Mouse (Mus musculus) neutrophil, adult 83 days (primary cell): ENCODE measurements around the gene Epor. TPM values are rescaled to one million over a fixed set of nuclear protein-coding genes. Genes with fewer than 3 reads are reported as not detected.

Experiments
- total RNA-seq, 2 experiments: library from RNA; stranded (reverse); gene quantifications; one replicate each; pipeline ENCODE4 v1.2.4; 2023

Gene Epor
- total RNA-seq, result 10 to 100 TPM in 1 of 2 experiments, 1 to 10 TPM in 1; 10.0 to 15.7 TPM

GRCm38 (mm10) chr9:21963417-21963816 lies at the start of gene Epor:
Epor (minus strand) TSS chr9:21963506.

DNA sequence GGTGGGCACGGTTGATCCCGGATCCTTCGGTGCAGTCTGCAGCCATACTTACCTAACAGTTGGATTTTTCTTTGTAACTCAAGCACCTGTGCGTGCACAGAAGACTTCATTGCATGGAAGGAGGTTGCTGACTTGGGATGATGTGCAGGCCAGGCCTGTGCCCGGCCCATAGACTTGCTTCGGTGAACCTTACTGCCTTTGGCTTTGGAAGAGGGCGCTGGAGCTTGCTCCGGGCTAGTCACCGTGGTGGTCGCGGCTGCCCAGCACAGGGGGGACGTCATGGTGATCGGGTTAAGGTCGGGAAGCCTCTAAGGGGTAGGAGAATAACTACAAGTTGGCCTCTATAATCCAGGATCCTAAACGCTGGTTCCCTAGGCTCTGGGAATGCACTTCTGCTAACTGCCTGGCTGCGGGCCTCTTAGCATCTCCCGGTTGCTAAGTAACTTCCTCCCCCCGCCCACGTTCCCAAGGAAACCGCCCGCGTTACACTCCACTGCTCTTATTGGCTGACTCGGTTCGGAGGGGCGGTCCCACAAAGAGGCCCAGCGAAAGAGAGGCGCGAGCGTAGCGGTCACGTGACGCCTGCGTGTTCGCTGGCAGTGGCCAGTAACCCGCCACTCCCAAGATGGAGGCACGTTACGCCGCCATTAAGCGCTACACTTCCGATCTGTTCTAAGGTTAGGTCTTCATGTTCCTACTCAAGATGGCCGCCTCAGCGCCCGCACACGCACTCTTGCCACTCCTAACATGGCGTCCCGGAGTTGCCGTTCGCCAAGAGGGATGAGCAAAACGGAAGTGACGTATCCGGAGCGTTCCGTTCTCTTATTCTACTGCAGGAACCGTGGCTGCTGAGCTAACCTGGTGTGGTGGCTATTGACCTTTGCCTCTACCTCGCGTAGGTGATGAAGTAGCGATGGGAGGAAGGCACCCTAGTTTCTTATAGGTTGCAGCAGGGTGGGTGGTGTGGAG lies 39.2 kb upstream of the Epor start, which contains the start of the genes Ccdc151 and Prkcsh:
Gene Ccdc151 (minus strand): TSS at position 441 of the 969 bp plus-strand sequence.
Gene Prkcsh (plus strand): TSS at position 613 of the 969 bp plus-strand sequence.

DNA sequence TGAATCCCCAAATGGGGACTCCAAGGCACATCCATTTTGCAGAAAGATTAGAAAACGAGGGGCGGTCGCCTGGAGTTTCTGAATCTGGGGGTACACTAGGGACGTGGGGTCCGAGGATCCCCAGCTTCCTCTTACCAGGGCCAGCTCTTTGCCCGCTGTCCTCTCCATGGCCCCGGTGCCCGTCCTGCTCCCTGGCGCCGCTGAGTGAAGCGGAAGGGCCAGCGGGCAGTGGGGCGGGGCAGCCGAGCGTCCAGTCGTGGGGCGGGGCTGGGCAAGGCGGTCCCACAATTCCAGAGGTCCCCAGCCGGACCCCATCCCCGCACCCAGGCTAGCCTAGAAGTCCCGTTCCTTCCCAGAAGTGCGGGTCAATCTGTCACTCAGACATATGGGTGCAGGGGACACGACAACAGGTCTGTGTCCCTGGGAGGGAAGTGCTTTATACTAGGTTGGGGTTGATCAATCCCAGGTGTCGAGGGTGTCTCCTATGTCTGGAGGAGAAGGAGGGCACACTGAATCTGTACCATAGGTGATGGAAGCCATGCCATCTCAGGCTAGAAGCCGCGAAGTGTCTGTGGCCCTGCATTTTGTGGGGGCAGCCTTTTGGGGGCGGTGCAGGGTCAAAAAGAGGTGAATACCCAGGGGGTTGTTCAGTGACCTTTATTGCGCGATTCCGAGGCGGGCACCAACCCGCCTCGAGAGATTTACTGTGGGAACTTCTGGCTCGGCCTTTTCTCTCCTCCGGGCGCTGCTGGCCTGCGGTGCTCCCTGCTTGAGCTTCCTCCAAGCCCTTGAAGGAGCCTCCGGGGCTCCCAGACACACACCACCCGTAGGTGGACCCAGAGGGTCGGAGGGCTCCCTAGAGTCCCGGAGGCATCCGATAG lies 26.2 kb upstream of the Epor start, which contains the start of gene Rgl3:
Gene Rgl3 (minus strand): TSS at position 217 of the 881 bp plus-strand sequence.

DNA sequence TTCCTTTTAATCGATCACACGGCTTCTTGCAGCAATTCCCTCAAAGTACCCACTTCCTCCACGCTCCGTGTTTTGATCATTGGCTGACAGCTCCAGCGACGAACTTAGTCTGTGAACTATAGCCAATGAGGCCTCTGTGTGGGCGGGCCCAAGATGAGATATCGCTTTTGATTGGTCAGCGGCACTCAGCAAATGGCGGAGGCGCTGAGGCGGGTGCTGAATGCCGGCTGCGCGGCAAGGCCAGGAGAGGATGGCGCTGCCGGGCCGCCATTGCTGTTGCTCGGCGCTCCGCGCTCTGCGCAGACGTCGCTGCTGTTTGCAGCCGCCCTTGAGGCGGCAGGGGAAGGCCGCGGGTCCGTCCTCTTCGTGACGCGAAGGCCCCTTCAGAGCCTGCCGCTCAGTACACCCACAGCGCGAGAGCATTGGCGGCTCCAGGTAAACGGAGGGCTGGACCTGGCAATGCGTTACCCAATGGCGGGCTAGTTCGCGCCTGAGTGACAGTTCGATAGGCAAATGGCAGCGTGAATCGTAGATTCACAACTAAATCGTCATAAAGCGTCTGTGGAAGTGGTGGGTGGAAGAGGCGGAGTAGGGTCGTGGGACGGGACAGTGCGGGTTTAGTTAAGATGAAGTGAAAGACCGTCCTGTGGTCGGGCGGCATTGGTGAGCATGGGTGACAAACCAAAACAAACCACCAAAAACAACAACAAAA lies 7.6 kb downstream of the Epor start, which contains the start of gene Swsap1:
Gene Swsap1 (plus strand): TSS at position 186 of the 712 bp plus-strand sequence.

DNA sequence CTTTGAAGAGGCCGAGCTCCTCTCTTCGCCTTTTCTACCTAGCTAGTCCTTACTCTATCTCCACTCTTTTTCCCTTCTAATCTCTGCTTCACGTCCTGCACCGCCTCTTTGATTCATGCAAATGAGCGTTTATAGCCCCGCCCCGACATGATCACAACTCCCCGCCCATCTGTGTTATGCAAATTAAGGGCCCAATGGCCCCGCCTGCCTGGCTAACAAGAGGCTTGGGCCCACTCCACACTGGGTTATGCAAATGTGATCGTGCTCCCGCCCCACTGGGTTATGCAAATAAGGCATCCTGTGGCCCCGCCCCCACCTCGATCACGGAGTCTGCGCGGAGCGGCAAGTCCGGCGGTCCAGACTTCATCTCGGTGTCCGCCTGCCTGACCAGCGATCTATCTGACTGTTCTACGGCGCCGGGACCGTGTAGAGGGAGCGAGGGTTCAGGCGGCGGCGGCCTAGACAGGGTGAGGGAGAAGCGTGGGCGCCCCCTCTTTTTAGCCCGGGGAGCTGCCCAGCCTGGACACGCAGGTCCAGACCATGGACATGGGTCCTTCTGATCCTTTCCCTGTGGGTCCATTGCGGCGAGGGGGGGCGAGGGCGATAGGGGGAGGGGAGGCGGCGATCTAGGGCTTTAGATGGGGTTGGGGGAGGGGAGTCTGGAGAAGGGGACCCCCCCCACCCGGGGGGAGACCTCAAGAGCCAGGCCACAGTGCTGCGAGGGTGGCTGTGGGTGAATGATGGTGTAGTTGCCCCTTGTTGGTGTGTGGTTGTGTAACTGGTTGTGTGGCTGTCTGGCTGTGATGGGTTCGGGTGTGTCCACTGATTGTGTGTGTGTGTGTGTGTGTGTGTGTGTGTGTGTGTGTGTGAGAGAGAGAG lies 26.4 kb downstream of the Epor start, which contains the start of gene Plppr2:
Gene Plppr2 (plus strand): TSS at position 342 of the 879 bp plus-strand sequence.

DNA sequence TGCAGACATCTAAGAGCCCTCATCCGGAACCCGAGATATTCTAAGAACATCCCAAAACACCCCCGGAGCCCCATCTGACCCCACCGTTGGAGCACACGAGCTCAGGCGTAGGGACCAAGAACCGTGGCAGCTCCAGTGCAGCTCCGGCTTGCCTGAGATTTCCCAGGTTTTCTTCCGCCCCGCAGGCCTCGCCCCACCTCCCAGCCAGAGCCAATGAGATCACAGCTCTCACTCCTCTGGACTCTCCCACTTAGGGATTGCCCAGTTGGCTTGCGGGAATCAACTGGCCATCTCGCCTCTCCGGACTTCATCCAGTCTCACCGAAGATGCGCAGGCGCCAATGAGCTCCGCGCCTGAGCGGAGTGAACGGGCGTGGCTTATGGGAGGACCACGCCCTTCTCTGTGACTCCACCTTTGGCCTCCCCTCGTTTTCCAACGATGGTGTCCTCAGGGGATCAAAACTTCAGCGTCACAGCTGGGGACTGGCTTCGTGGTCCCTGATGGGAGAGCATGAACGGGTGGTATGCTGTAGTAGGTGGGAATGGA lies 36.0 kb downstream of the Epor start, which contains the start of the genes Ccdc159 and Tmem205:
Gene Ccdc159 (plus strand): TSS at position 264 of the 546 bp plus-strand sequence.
Gene Tmem205 (minus strand): TSS at position 349 of the 546 bp plus-strand sequence.

GRCm38 (mm10) chr9:21918035-21918592 lies 45.2 kb downstream of the Epor start, which contains the start of gene Rab3d:
Rab3d (minus strand) TSS chr9:21918192.

Other genes starting within 250 kb of the Epor start
- 10 to 100 TPM; 57.9 to 62.6 TPM for gene Ldlr, start 240.0 kb downstream of the Epor start, total RNA-seq
- 10 to 100 TPM; 32.1 to 43.7 TPM for gene Spc24, start 203.2 kb downstream of the Epor start, total RNA-seq
- under 1 TPM; 0.70 to 0.84 TPM for gene Kank2, start 164.8 kb downstream of the Epor start, total RNA-seq
- not detected for gene Angptl8, start 128.0 kb downstream of the Epor start, total RNA-seq
- gene Dock6, start 110.9 kb downstream of the Epor start, total RNA-seq, result 1 to 10 TPM; 2.6 to 4.3 TPM
- 100 to 1,000 TPM; 154 to 156 TPM for gene Rab3d, start 45.3 kb downstream of the Epor start, total RNA-seq
- 1 to 10 TPM in 1 of 2 experiments, under 1 TPM in 1; 0.77 to 1.5 TPM for gene Ccdc159, start 36.0 kb downstream of the Epor start, total RNA-seq
- 10 to 100 TPM; 17.0 to 20.7 TPM for gene Tmem205, start 36.0 kb downstream of the Epor start, total RNA-seq
- 1 to 10 TPM; 1.2 to 1.4 TPM for gene Plppr2, start 26.5 kb downstream of the Epor start, total RNA-seq
- gene Swsap1, start 7.8 kb downstream of the Epor start, total RNA-seq, result 1 to 10 TPM; 4.3 to 4.5 TPM
- gene Rgl3, start 25.9 kb upstream of the Epor start, total RNA-seq, result not detected
- not detected for gene Ccdc151, start 39.1 kb upstream of the Epor start, total RNA-seq
- 10 to 100 TPM; 55.2 to 67.9 TPM for gene Prkcsh, start 39.3 kb upstream of the Epor start, total RNA-seq
- gene Elavl3, start 88.5 kb upstream of the Epor start, total RNA-seq, result under 1 TPM in 1 of 2 experiments, not detected in 1; 0.55 TPM
- gene Gm49318, start 107.8 kb upstream of the Epor start, total RNA-seq, result not detected
- 1 to 10 TPM; 9.0 to 9.7 TPM for gene Zfp653, start 107.9 kb upstream of the Epor start, total RNA-seq
- gene Ecsit, start 121.9 kb upstream of the Epor start, total RNA-seq, result 1 to 10 TPM; 8.6 to 8.7 TPM
- gene Cnn1, start 135.7 kb upstream of the Epor start, total RNA-seq, result not detected
- gene Elof1, start 153.7 kb upstream of the Epor start, total RNA-seq, result 10 to 100 TPM; 34.9 to 42.1 TPM
- 10 to 100 TPM; 28.6 to 38.7 TPM for gene Acp5, start 172.2 kb upstream of the Epor start, total RNA-seq
- 10 to 100 TPM; 15.4 to 16.0 TPM for gene Pigyl, start 193.3 kb upstream of the Epor start, total RNA-seq
- gene Zfp872, start 224.6 kb upstream of the Epor start, total RNA-seq, result not detected